Mouse (Mus musculus): ENCODE data around the gene Tprkb.
"Not testable (repeated sequence)": the region's sequence is repeated elsewhere in the genome, so short reads cannot be mapped to it uniquely, and the experiment has no call there.

Gene Tprkb

DNA sequence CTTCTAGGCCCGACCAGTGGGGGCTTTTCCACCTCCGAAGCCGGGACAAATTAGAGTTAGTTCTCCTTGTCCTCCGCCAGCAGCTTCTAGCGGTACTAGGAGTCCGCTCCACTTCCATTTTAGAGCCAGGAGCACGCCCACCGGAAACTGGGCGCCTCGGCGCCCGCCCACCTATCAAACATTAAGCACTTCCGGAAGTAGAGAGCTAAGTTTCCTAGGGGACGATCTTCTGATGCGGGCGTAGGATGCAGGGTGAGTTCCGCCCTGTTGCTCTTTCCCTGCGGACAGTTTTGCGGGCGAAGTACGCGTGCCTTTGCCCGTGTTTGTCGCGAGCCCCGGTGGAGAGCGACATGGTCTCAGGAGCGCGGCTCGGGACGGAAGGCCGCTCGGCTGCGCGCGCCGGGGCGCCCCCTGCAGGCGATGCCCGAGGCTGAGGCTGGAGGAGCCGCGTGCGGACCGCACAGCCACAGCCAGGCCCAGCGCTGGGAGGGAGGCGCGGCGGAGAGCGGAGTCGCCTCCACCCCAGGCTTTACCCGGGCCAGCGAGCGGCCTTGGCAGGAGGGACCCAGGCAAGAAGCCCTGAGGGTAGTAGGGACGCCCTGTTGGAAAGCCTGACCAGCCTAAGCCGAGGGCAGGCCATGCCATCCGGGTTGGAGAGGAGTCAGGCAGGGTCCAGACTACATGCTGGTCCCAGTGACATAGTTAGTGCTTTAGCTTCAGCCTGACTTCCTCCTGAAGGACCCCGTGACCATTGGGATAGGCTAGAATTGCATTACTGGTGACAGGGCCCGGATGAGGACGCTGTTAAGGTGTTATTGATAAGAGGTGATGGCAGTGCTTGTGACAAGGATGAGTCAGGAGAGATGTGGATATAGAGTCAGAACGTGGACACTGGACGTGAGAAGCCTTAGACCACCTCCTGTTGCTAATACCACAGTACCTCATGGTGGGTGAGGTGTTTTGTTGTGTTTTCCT, 4.2 kb downstream of the Tprkb start, which contains the start of gene Nat8f1:
Gene Nat8f1, minus strand, starts transcription at position 149 of the 975 bp plus-strand sequence.
- in situ Hi-C loops (cut with MboI, MseI), result not testable (repeated sequence)

DNA sequence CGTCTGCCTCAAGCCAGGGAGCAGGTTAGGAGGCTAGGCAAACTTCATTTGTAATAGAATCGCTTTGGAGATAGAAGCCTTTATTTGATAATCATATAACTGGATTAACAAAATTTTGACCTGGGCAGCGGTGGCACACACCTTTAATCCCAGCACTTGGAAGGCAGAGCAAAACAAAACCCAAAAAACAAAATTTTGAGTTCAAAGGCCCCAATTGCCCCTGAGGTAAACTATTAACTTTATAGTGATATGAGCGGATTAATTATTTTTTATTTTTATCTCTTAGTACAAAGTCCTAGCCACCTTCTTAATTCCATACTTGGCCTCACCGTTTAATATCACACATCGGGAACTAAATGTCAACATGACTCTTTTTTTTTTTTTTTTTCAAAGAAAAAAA, 4.9 kb downstream of the Tprkb start:
- in situ Hi-C loops (cut with MboI, MseI), result no loop called here

DNA sequence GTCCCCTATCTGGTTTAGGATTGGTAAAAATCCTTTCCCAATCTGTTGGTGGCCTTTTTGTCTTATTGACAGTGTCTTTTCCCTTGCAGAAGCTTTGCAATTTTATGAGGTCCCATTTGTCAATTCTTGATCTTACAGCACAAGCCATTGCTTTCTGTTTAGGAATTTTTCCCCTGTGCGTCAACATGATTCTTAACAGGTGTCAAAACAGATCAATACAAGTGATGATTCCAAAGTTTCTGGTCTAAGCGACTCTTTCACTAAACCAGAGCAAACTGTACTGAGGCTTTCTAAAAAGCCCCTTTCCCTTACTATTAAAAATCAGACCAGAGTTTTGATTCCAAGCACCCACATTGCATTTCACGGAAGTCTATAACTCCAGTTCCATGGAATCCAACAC, 6.7 kb downstream of the Tprkb start:
- in situ Hi-C loops (cut with MboI, MseI), result not testable (repeated sequence)

DNA sequence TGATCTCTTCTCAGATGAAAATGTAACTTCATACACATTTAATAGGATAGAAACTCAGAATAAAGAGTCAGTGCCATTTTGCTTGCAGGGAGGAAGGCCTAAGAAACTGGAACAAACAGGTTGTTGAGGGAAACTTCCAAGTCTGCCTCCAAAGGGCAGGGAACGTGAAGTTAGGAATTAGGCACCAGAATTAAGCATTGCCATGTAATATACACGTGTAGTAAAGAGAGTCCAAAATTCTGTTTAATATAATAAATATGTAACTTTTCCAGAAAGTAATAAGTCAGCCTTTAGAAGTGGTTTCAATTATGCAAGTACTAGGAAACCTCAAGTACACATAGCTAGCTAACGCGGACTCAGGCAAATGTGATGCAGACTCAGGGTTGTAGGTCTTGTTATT, 7.7 kb downstream of the Tprkb start:
- in situ Hi-C loops (cut with MboI, MseI), result no loop called here

DNA sequence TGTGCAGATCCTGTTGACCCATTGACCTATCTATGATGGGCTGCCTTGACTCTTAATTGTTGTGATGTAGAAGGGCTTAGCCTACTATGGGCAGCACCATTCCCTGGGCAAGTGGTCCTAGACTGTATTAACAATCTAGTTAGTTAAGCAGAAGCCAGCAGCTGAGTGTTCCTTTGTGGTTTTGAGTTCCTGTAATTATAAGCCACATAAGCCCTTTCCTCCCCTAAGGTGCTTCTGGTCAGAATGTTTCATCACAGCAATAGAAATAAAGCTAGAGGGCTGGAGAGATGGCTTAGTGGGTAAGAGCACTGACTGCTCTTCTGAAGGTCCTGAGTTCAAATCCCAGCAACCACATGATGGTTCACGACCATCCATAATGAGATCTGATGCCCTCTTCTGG, 12.0 kb downstream of the Tprkb start:
- in situ Hi-C loops (cut with MboI, MseI), result no loop called here

DNA sequence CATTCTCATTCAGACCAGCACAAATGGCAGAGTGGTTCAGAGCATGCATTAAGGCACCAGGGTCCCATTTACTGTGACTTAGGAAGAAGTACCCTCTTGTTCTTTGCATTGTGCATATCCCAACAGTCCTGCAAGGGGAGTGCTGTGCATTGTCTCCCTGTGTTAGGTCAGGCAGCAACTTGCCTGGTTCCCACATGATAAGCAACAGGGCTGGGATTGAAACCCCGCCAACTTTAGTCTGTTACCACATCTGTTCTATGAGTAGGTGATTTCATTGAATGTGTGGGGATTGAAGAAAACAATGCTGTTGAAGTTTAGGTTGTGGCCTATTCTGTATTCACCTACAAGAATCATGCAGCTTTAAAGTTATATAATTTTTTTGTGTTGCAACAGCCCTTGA, 15.0 kb downstream of the Tprkb start:
- in situ Hi-C loops (cut with MboI, MseI), result no loop called here

DNA sequence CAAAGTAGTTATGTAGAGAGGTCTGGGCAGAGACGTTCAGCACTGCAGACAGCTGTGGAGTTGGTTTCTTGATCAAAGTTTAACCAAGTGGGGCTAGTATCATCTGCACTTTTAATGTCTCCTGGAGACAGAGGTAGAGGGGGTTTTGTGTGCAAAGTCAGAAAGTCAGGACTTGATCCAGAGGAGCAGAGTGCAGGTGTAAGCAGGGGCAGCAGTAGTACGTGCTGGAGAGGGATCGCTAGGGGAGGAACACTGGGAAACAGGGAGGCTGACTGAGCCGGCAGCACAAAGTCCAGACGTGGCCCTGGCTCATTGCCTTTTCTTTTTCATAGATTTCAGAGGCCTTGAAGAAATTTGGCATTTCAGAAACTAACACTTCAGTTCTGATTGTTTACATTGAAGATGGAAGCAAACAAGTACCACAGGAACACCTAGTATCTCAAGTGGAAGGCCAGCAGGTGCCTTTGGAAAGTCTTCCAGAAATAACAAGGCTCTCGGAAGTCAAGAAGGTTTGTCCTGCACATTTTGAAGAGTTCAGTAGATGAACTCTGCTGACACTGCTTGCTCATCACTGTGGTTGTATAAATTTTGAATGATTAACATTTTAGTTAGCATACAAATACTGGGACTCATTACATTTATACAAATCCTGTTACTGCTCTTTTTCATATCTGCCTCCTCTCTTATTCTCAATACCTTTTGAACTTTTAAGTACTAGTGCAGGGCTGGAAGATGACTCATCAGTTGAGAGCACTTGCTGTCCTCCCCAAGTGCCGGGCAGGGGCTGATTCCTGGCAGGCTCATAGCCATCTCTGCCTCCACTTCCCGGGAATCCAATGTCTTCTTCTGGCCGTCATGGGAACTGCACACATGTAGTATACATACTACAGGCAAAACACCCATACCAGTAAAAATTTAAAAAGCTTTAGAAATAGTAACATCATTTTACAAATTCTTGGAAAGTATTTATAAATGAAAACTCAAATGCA, 16.1 kb downstream of the Tprkb start:
- in situ Hi-C loops (cut with MboI, MseI), result no loop called here

DNA sequence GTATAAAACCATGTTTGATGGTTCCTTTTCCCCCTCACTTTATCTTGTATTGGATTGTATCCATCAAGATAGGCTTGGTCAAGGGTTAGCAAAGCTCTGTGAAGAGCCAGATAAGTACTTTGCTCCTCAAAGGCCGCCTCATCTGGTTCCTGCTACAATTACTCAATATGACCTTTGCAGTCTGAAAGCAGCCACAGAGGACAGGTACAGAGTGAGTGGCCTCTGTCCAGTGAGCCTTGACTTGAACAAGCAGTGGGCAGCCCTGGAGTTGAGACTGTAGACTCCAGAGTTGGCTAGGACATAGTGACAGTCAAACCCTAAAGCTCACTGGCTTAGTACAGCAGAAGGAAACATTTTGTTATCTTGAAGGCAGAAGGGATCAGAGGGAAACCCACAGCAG, 17.6 kb downstream of the Tprkb start:
- in situ Hi-C loops (cut with MboI, MseI), result no loop called here

DNA sequence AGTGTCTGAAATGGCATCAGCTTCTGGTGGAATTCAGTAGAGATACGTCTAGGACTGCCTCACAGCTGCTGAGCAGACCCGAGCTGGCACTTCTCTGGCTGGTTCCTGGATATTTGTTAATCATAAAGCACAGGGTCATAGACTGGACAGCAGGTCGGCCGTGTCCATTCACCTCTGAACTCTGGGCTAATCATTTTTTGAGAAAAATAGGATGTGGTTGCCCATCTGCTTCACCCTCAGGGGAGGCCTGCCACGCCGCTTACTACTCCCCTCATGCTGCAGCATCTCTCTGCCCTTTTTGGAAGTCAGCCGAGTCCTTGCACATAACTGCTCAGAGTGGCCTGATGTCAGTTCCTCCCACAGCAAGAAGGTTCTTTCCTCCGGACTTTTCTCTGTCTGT, 22.4 kb downstream of the Tprkb start:
- in situ Hi-C loops (cut with MboI, MseI), result loop anchor here in 1 of 2 experiments (10.0 kb wide), 1 partner anchor 489 kb away; no protein-coding TSS in a partner anchor

DNA sequence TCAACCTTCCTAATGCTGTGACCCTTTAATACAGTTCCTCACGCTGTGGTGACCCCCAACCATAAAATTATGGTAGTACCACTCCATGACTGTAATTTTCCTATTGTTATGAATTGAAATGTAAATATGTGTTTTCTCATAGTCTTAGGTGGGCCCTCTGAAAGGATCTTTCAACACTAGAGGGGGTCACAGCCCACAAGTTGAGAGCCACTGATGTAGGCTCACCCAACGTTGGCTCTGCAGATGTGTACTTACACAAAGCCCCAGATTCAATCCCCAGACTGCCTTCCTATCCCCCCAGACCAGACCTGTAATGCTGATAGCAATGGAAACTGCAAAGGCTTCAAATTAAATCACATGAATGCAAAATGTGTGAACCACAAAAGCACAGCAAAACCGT, 24.0 kb downstream of the Tprkb start:
- in situ Hi-C loops (cut with MboI, MseI), result loop anchor here (5.0 to 10.0 kb wide), 2 partner anchors 72 to 491 kb away; no protein-coding TSS in a partner anchor

DNA sequence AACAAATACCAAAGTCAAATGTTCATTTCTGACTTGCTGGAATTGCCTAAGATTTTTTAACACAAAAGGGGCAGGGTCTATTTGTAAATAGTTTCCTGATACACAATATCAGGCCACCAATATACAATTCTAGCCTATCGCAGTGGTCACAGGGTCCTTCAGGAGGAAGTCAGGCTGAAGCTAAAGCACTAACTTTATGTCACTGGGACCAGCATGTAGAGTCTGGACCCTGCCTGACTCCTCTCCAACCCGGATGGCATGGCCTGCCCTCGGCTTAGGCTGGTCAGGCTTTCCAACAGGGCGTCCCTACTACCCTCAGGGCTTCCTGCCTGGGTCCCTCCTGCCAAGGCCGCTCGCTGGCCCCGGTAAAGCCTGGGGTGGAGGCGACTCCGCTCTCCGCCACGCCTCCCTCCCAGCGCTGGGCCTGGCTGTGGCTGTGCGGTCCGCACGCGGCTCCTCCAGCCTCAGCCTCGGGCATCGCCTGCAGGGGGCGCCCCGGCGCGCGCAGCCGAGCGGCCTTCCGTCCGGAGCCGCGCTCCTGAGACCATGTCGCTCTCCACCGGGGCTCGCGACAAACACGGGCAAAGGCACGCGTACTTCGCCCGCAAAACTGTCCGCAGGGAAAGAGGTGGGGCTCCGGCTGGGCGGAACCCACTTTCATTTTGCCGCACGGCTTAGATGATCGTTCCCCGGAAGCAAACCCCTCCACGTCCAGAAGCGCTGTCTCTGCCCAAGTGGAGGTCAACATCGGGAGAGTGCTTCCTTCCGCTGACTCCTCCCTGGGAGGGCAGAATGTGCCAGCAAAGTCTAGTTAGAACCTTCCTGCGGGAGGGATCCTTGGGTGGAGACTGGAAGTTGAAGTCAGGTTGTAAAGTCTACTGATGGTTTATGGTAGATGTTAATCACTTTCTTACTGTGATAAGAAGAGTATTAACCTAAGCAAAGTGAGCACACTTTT, 25.1 kb downstream of the Tprkb start:
- in situ Hi-C loops (cut with MboI, MseI), result loop anchor here (5.0 to 10.0 kb wide), 2 partner anchors 71 to 492 kb away; no protein-coding TSS in a partner anchor

DNA sequence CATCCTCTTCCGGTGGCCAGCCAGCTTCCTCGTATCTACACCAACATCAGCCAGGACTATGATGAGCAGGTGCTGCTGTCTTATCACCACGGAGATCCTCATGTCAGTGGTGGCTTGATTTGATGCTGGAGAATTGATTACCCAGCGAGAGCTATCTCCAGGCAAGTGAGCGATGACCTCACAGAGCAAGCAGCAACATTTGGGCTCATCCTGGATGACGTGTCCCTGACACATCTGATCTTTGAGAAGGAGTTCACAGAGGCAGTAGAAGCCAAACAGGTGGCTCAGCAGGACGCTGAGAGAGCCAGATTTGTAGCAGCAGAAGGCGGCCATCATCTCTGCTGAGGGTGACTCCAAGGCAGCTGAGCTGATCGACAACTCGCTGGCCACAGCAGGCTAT, 27.0 kb downstream of the Tprkb start:
- in situ Hi-C loops (cut with MboI, MseI), result loop anchor here (5.0 to 10.0 kb wide), 2 partner anchors 69 to 494 kb away; no protein-coding TSS in a partner anchor

DNA sequence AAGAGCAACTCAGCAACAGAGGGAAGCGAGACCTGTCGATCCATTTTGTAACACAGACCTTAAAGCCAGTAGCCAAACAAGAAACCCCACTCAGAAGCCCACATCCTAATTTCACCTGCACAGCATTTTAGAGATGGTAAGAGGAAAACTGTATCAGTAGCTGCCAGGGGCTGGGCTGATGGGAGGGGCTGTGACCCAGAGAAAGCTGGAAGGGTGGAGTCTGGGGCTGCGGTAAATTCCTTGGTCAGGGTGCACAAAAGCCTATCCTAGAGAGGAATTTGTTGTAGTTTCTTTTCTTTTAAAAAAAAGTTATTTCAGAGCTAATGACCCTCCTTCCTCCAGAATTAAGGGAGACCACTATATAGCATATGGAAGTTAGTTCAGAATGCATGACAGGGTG, 30.8 kb downstream of the Tprkb start:
- in situ Hi-C loops (cut with MboI, MseI), result no loop called here

DNA sequence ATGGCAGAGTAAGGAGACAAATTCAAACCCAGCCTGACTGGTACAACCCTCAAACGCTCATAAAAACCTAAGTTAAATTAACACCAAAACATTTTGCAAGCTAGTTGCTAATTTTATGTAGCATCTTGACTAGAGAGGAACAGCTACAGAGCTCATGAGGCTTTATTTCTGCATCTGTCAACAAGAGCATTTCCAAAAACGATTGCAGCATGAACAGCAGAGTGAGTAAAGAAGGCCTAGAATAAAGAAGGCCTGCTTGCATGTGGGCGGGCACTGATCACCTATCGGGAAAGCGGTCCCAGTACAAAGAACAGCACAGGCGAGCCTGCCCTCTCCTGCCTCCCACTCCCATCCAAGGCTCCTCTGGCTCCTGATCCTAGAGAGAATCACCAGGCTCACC, 36.9 kb downstream of the Tprkb start:
- in situ Hi-C loops (cut with MboI, MseI), result no loop called here

DNA sequence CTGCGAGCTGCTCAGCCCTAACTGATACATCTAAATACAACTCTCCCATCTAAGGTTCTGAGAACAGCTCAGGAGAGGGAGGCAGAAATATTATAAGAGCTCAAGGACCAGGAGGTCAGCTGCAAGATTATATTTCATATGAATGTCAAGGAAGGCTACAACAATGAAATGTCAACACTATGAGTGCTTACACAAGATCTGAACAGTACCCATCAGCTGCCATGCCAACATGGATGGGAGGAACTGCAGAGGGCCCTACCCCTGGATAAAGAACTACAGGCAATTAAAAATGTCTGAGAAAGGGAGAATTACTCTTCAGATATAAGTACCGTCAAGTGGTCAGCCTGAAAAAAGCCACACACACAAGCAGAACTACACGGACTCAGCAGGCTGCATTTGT, 45.9 kb downstream of the Tprkb start:
- in situ Hi-C loops (cut with MboI, MseI), result loop anchor here in 1 of 2 experiments (25.0 kb wide), 1 partner anchor 580 kb away; the partner anchor contains the start of gene Pcbp1

DNA sequence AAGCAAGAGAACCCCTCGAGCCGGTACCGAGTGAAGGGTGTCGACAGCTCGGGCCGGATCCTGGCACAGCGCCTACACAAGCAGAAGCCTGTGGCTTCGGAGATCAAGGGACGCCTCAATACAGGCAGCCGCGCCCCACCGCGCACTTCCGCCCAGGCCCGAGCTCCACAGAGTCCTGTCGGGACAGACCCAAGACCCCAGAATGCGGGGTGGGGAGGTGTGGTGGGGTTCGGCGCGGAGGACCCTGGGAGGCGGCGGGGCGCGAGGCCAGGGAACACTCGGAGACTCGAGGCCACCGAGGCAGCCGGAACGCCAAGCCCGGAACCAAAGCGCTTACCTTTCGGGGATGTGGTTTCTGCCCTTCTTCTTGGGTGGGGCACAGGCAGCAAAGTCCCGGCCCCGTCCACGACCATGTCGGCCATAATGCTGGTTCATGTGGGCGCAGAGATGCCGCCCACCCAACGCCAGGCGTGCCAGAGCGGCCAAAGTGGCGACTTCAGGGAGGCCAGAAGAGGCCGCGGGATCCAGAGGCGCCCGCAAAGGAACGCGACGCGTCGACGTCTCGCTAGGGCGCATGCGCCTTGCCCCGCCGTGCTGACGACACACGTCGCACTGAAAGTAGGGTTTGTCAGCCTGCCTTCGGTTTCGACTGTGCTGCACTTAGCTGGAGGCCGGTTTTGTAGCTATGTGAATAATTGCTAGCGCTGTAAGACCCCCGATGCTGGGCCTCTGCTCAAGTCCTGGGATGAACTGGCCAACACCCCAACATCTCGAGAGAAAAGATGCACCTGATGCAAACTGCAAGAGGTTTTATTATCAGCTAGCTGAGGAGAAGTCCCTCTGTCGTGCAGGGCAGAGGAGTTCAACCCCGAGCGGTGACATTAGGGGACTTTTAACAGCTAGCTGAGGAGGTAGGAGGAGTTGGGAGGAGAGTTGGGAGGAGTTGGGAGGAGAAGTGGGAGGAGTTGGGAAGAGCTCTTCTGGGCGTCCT, 49.7 kb downstream of the Tprkb start, which contains the start of gene Dusp11:
Gene Dusp11, minus strand, starts transcription at position 567 of the 991 bp plus-strand sequence.
- in situ Hi-C loops (cut with MboI, MseI), result loop anchor here in 1 of 2 experiments (10.0 to 25.0 kb wide), 2 partner anchors 433 to 576 kb away; partner anchors contain the start of genes Pcbp1 and Pcyox1

DNA sequence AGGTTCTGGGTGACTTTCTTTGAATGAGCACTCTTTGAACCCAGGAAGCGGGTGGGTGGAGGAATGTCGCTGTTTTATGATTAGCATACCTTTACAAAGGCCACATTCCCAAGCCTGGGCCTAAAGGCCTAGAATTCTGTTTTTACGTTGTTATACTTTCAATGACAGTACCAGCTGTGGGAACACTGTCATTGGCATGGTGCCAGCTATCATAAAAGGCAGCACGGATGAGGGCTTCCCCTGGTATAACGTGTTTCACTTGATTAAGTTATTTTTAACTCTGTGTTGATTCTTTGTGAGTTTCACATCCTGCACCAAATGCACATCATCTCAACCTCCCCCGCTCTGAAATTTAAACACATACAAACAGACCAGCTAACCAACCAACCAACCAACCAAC, 54.4 kb downstream of the Tprkb start:
- in situ Hi-C loops (cut with MboI, MseI), result loop anchor here in 1 of 2 experiments (10.0 to 25.0 kb wide), 2 partner anchors 429 to 571 kb away; partner anchors contain the start of genes Pcbp1 and Pcyox1

DNA sequence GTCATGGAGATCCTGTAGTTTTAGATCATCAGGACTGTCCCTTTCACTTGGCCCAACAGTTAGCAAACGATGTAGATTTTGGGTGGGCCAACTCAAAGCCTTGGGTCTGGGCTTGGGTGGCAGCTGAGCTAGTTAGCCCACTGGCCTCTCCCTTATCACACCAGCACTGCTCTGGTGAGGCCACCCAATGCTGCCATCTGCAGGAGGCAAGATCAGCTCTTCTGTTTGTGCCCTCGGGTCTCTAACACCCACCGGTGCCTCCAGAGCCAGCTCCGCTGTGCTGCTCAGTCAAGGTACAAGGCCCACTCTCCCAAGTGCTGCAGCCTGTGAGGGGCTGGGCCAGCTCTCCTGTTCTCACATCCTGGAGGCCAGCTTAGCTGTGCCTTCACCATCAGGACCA, 55.0 kb downstream of the Tprkb start:
- in situ Hi-C loops (cut with MboI, MseI), result loop anchor here in 1 of 2 experiments (10.0 to 25.0 kb wide), 2 partner anchors 428 to 571 kb away; partner anchors contain the start of genes Pcbp1 and Pcyox1

DNA sequence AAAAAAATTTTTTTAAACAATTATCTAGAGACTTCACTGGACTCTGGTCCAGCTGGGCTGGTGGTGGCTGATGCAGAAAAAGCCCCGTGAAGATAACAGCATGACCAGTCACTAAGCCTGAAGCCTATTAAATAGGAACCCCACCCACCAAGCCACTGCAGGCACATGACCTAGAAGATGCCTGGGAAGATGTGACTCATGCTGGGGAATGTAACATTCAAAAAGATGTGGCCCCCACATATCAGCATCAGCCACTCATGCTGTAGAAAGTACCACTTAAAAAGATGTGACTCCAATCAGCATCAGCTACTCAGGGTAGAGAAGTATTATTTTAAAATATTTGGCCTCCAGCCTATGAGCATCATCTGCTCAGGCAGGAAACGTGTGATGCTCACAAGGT, 58.2 kb downstream of the Tprkb start:
- in situ Hi-C loops (cut with MboI, MseI), result loop anchor here in 1 of 2 experiments (10.0 to 25.0 kb wide), 2 partner anchors 425 to 567 kb away; partner anchors contain the start of genes Pcbp1 and Pcyox1
